Mouse (Mus musculus) layer of hippocampus, adult 9-10 months (tissue): ENCODE data around the gene Fam20a.

Source experiments
- DNase-seq: peaks from one replicate; pipeline ENCODE4 v3.0.0; 2022; ENCODE audit warnings: low spot score

Gene Fam20a

DNA sequence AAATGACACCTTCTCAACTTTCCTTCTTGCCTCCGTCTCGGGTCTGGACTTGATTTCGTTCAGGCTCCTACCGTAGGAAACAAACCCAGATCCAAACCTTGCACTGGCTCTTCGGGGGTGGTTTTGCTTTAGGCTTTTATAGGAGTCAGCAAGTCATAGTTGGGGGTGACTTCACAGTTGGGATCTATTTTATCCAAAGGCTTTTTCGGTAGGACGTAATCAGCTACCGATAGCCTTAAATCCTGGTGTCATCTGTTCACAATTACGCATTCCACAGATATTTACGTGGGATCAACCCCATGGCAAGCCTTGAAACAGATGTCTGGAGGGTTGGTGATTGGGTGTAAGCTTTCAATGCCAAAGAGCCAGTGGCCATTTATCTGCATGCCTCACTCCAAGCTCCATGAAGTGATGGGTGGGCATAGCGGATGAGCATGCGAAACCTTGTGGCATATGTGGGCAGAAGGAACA, 6.7 kb downstream of the Fam20a start:
- DNase-seq: no peak

DNA sequence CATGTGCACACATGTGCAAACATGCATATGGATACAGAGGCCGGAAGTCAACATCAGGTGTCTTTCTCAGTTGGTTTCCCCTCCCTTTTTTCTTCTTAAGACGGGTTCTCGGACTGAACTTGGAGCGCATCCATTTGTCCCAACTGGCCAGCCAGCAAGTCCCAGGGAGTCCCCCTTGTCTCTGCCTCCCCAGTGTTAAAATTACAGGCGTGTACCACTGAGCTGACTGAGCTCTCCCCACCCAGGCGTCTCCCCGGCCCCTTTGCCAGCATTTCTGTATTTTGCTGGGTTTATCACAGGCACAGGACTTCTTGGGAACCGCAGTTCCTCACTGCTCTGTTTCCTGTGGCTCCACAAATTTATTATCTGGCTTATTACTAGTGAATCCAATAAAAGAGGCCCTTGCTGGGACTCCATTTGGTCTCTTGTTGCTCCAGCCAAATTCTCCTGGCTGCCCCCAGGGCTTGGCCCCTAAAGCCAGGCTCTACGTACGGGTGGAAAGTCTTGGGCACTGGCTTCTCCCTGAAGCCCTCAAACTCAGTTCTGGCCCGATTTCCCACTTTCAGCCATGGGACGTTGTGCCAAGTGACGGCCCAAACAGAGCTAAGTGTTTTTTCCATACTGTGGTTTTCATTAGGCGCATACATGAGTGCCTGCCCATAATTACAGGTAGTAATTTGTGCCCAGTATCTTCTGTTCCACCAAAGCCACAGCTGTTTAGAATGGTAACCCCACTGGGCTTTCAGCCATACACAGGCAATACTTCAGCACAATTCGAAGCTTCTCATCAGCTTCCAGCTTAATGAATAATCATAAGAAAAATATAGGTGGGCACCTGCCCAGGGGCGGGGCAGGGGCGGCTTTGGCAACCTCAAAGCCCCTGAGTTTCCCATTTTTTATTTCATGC, 7.5 kb downstream of the Fam20a start:
- no peak for DNase-seq

DNA sequence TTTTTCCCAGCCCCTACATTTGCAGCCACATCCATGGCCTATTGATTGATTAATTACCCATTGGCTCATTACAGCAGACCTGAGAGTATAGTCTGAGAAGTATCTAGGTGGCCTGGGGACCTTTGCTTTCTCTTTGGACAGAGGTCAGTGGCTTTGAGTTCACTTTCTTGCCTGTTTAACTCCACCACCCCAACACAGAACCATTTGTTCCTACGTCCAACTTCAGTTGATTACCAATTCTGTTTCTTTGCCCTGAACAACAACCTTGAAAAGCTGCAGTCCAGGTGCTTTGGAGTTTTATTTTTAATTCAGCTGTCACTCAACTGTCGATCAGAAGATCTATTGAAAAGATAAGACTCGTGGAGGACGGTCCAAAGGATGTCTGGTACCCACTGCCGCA, 12.6 kb downstream of the Fam20a start:
- no peak for DNase-seq

DNA sequence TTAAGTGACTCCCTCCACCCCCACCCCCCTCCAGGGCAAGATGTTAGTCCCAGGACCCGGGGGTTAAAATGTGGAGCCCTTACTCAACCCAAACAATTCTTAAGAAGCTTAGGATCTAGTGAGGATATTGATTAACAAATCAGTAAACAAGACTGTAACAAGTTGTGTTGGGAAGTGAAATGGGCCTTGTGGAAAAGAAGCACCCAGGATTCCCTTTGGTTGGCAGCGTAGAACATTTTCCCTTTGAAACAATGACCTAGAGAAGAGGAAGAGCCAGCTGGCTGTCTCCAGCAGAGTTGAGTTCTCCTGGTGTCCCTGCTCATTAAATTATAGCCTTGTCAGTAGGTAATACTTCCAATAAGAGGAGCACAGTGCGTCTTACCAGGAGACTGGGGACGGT, 13.3 kb downstream of the Fam20a start:
- DNase-seq: no peak

DNA sequence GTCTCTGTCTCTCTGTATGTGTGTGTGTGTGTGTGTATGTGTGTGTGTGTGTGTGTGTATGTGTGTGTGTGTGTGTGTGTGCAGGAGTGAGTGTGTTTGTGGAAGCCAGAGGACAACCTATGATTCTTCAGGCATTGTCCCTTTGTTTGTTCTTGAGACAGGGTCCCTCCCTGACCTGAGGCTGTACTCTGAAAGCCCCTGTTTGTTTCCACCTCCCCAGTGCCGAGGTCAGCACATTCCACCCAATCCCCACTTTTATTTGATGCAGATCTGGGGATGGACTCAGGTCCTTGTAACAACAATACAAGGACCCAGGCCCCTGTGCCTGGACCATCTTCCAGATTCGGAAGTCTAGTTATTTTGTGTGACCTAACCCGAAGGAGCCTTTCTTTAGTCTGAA, 14.6 kb downstream of the Fam20a start:
- no peak for DNase-seq

DNA sequence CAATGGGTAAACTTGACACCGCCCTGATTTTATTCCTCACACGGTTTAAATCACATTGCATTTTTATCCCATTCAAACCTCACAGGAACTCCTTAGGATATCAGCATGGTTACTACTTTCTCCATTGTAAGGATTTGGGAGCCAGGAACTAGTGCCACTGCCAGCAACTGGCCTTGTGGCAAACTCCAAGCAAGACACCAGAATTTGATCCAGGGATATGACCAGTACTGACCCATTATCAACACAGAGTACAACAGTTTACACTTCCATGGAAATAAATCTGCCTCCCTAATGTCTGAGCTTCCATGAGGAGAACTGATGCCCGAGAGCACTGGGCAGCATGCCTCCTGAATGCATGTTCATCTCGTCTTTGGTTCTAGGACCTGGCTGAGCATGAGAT, 15.5 kb downstream of the Fam20a start:
- no peak for DNase-seq

DNA sequence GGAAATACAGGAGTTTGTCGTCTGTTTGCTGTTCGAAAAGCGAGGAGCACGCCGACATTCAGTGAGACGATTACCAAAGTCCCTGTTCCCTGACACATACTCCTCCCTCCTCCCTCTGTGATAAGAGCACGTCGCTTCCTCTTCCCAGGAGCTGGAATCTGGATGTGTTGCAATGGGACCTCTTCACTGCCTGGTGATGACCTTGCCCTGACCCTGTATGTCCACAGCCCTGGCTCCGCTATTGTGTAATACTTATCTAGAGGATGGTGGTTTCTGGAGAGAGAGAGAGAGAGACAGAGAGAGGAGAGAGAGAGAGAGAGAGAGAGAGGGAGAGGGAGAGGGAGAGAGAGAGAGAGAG, 16.0 kb downstream of the Fam20a start:
- no peak for DNase-seq

DNA sequence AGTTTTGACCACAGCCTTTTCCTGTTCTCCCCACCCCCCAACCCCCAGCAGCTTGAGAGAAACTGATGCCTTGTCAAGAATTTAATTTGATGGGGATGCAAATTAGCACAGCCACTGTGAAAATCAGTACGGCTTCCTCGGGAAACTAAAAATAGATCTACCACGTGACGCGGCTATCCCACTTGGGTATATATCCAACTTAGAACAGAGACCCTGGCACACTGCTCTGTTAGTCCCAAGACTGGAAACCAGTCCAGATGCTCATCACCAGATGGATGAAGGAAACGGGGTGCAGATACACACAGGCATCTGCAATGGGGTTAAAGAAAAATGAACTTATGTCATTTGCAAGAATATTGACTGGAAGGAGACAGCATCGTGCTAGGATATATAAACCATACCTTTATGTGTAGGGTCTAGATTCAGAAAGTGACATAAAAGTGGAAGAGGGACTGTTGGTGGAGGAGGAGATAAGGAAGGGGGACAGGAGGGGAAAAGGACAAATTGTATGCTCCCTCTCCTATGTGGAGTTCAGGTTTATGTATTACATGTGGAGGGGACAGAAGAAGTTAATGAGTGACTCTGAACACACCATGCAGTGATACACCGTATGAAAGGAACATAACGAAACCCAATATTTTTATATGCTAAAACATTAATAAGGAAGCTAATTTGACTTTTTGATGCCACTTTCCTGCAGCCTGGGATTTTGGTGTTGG, 16.6 kb downstream of the Fam20a start:
- no peak for DNase-seq

DNA sequence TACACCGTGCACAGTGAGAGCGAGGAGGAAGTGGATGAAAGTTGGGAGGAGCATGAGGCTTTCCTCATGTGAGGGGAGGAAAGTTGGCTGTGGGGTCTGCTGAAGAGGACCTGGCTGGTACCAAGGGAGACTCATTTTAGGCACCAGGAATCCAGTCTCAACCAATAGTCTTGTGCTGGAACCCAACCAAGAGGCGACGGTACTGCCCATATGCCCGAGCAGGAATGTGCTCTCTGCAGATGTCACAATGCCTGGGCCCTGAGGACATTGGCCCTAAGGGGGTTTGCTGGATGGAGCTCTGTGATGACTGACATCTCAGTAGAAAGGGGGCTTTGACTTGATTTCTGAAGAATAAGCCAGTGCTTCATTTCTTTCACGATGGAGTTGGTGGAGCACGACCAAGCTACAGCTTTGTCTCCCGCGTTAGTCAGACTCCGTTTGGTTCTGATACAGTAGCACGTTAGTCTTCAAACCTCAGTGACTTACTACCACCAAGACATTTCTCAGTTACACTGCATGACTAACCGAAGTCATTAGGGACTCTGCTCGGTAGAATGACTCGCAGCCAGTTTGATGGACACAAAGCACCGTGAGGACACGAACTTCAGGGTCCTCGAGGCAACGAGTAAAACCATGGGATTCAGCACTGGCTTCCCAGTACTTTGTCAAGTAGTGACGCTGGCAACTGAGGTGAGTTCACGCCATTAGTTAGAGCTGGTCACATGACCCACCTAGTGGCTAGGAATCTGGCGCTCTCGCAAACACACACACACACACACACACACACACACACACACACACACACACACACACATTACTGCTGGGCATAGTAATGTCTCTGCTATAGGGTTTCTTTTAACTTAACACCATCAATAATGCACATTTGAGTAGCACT, 17.5 kb downstream of the Fam20a start:
- no peak for DNase-seq

DNA sequence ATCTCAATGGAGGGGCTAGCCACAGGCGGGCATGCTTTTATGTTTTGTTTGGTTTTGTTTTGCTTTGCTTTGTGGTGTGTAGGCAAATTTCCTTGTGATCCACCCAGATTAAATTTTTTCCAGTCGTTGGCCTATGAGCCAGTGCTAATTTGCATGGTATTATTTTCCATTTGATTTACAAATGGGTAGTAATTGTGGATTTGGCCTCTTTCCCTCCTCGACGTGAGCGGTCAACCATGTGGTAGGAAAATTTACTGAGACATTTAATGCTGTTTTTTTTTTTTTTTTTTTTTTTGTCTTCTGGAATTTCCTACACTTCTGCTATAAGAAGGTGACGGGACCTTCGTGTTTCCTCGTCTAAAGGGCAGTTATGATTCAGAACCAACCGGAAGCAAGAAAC, 18.2 kb downstream of the Fam20a start:
- DNase-seq: no peak

DNA sequence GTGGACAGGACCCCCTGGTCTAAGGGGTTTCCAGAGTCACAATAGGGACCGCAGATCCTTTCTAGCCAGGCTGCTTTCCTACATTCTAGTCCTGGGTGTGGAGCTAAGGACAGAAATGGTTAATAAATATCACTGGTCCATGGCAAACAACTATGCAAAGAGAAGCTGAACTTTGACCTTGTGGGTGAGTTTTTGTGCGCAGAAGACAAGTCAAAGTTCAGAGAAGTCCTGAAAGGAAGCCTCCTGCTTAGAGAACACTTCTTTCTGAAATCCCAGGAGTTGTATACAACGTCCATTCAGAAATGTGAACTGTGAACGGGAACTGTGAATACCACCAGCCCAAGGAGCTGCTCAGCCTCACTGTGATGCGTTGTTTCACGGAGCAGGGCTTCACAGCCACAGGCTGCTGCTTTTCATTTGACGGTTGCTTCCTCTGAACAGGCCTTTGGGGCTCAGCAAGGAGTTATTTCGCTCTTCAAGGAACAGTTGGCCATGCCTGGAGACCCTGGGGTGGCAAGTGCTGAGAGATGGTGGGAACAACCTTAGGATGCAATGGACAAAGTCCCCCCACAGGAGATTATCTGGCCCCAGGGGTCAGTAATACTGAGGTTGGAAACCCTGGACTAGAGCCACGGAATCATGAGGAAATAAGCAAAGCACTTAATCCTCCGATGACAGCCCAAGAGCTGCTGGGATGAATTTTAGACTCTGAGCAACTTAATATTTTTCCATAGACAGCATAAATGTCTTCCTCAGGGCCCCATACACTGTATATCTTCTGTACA, 19.9 kb downstream of the Fam20a start:
- no peak for DNase-seq

DNA sequence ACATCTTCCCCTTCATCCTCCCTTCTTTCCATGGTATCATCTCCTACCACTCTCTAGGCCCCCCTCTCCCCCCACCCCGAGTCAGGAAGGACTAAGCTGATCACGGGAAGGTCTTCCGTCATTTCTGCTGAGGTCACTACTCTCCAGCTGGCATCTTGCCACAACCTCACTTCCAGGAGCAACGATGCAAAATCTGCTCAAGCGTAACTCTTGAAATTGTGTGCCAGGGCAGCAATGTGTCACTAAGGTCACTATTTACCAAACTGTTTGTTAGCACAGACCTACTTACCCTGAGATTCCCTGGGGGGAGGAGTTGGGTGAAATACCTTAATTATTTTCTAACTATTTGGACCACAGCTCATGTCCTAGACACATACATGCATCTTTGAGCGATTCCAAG, 21.3 kb downstream of the Fam20a start:
- no peak for DNase-seq

DNA sequence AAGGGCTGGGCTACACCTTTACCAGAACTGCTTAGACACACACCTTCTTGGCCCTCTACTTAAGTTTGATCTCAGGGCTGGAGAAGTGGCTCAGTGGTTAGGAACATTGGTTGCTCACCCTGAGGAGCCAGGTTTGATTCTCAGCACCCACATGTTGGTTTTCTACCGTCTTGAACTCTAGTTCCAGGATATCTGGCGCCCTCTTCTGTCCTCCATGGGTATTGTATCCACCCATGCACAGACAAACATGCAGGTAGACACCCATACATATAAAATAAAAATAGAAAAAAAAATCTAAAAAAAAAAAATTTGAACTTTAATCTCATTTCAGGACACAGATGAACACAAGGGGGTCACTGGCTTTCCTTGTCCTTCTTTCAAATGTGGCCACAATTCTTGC, 22.3 kb downstream of the Fam20a start:
- DNase-seq: no peak

DNA sequence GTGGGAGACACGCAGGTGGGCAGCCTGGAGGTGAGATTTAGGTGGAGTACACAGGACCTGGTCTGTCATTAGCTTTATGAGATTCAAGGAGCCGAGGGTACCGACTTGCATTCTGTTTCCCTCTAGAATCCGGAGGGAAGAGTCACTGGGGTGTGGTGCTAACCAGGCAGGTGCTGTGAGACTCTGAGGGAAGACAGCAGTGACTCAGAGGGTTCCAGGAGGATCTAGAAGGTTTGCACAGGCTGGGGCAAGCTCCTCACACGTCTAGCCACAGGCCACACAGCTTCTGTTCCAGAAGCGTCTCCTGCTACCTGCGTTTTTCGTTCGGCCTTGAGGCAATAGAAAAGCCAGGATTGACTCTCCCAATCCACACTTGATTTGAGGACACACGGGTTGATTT, 23.3 kb downstream of the Fam20a start:
- DNase-seq: no peak

DNA sequence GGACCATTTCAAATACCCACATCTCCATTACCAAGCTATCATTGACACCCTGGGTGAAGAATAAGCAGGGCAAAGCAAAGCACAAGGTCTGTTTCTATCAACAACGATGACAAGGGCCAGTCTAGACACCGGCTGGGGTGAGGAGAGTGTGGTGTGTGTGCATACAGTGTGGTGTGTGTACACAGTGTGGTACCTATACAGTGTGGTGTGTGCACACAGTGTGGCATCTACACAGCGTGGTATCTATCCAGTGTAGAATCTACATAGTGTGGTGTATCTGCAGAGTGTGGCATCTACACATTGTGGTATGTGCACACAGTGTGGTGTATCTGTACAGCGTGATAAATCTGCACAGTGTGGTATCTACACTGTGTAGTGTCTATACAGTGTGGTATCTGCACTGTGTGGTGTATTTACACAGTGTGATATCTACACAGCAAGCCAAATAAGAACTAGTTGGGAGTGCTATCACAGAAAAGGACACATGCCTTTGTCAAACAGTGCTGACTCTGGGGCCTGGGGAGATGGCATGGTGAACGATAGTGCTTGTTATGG, 24.9 kb downstream of the Fam20a start:
- DNase-seq: no peak

DNA sequence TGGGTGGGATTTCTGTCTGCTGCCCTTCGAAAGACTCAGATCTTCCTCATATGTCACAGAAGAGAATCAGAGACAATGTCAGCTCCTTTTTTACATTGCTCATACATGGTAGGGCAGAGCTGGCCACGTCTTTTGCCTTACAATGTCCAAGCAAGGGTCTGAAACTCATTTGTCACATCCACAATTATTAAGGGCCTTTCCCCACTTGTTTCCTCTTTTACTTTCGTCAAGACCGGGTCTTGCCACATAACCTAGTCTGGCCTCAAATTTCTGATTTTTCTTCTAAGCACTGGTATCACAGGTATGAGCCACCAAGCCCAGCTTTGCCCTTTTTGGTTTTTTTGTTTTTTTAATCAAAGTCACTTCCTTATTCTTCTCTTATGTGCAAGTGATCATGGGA, 25.6 kb downstream of the Fam20a start:
- no peak for DNase-seq

DNA sequence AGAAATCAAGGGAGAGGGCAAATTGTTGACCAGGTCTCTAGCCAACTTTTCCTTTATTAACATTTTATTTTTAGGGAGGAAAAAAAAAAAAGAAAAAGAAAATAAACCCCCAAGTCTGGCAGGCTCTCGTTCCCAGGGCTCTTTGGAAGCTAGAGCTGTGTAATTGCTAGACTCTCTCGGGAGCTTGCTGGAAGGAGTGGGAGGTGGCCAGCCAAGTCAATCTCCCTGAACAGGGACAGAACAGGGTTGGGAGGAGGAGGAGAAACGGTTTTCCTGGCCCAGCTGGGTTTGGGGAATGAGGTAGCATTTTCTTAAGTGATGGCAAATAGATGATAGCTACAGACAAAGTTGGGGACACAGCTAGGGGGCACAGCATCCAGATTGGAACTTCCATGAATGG, 29.3 kb downstream of the Fam20a start:
- DNase-seq: no peak

DNA sequence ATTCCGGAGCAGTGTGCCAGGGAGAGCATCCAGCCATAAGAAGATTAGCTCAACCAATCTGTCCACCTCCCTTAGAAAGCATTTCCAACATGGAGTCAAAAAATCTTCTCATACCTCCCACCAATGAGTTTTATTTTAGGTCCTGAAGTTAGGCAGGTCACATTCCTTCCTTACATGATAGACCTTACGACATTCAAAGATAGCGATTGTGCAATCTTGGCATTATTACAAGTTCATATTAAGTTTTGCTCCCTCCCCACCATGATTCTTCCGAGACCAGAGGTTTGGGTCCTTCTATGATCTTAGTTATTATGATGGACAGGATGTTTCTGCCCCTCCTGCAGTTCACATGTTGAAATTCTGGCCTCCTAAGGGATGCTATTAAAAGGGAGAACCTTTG, 32.5 kb downstream of the Fam20a start:
- DNase-seq: no peak

DNA sequence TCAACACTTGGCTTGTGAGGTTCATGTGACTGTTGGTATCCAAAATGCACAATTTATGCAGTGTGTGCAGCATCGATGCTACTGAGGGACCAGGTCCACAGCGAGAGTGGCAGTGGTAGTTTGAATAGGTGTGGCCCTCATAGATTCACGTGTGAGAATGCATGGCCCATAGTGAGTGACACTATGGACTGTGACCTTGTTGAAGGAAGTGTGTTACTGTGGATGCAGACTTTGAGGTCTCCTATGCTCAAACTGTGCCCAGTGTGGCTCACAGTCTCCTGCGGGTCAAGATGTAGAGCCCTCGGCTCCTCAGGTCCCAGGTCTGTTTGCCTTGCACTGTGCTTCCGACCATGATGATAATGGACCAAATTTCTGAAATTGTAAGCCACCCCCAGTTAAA, 39.9 kb downstream of the Fam20a start:
- no peak for DNase-seq

DNA sequence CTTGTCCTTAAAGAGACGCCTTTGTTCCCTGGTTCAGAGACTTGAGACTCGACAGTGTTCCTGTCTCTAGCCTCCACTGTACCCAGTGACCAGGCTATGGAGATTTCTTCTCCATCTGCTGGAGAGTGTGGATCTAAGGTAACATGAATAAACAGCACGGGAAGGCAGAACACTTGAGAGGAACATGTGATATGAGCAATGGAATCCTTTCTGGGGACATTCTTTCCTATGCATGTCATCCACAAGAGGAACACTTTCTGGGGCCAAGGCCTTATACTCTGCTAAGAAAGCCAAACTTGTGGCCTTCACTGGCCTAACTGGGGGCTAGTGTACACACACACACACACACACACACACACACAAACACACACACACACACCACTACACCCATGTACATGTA, 40.5 kb downstream of the Fam20a start:
- no peak for DNase-seq

DNA sequence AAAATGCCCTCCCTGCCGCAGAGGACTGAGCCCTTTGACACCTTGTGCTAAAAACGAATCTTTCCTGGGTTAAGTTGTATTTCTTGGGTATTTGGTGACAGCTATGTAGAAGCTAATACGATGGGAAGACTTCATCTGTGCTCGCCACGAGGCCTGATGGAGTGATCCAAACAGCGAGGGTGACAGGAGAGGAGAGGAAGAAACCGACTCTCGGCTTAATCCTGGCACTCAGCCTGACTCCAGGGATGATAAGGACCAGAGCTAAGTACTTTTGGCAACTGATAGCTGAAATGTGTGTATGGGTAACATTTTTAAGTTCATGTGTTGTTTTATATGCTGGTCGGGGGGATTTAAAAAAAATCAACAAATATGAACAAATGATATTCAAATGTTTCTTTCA, 41.1 kb downstream of the Fam20a start:
- no peak for DNase-seq
